23 mouse cellular contexts compared by ENCODE assay signal in the genomic region with DNA sequence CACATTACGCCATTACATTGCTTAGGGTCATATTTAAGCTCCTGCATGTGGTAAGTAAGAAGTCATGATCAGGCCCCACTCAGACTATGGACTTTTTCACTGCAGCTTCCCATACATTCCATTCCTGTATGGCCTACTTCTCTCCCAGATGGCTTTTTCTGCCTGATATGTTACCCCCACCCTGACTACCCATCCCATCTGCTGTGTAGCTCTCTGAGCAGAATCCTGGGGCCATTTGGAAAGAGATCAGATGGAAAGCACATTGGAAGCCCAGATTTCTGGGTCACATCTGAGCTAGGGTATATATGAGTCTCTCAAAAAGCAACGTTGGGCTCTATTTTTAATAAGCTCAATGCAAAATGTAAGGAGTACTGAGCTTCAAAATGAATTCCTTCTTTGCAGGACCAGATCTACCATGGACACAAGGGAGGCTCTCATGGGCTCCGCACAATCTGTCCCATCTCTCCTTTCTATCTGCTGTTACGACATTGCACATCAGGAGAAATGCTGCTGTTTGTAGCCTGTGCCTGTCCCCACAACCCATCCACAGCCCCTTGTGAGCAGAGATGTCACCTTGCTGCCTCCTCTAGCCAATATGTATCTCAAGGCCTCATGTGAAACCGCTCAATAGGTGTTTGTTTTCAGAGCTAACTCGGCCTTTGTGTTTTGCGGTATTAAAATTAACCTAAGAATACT.
DNase-seq lines count a peak whose midpoint lies in the region; TF ChIP-seq lines count a peak whose summit lies in the region.
"Had no signal": no experiment of that assay in that cellular context is flagged by ENCODE, and none has a peak within 500 bp of the region (broad histone marks: within the 10 kb centered on the region; RNA-seq: fewer than 3 reads in every experiment).

No protein-coding gene starts in this region.

- intact Hi-C loops in left cerebral cortex, adult 2 months (cut with DNase I) = no loop called here
- intact Hi-C loops in left cerebral cortex, postnatal 14 days (cut with DNase I) = no loop called here

- DNase-seq in left cerebral cortex, adult 2 months (ENCODE audit: extremely low spot score in 1 of 2, low spot score in 2 of 2) = no peak
- no peak for DNase-seq in left cerebral cortex, postnatal 14 days (ENCODE audit: low spot score in 2 of 2)
- peak; percentile 16 for DNase-seq in brain, embryonic 18.5 days (ENCODE audit: low read depth, low spot score)
- DNase-seq in cerebellum, adult 11 months = peak; percentile 80
- peak; percentile 84 to 89 for DNase-seq in cerebellum, postnatal 10 days
- DNase-seq in thymus, postnatal 0 days (ENCODE audit: low spot score) = no peak
- no peak for DNase-seq in adrenal gland, adult (ENCODE audit: inconsistent age in 2 of 2, low spot score in 1 of 2)
- no peak for DNase-seq in kidney, postnatal 4 days
- DNase-seq: adrenal gland, postnatal 14 days; kidney, adult 11 months; lung, adult 2 months; thymus, postnatal 4 days had no signal

- H3K27ac ChIP-seq in left cerebral cortex, adult 2 months = peak overlapping the region; percentile 4; the same call in 1 of the 2 replicates
- H3K27ac ChIP-seq: embryonic facial prominence, embryonic 12.5 days; forebrain, embryonic 15.5 days; heart, embryonic 13.5 days; hindbrain, embryonic 15.5 days; layer of hippocampus, adult 2 months; limb, embryonic 12.5 days; liver, embryonic 12.5 days; midbrain, embryonic 15.5 days; neural tube, embryonic 15.5 days had no signal

- no peak for TF ChIP-seq CTCF in left cerebral cortex, adult 2 months (IDR thresholded peaks at IDR 0.05)

- no peak overlapping the region for H3K4me3 ChIP-seq in left cerebral cortex, adult 2 months
- H3K4me3 ChIP-seq: embryonic facial prominence, embryonic 12.5 days; erythroblast, embryonic 14.5 days; forebrain, embryonic 15.5 days; heart, embryonic 13.5 days; hindbrain, embryonic 15.5 days; layer of hippocampus, adult 2 months; limb, embryonic 12.5 days; liver, embryonic 12.5 days; megakaryocyte, embryonic 14.5 days; midbrain, embryonic 15.5 days; neural tube, embryonic 15.5 days had no signal

Comparison
In these comparisons a context has a peak if more than half of its experiments do, and no peak if none do; other contexts are left out.
1. DNase-seq: peak in brain, embryonic 18.5 days (single experiment), cerebellum, adult 11 months (single experiment) and cerebellum, postnatal 10 days (2 of 2); none in left cerebral cortex, adult 2 months (0 of 2), left cerebral cortex, postnatal 14 days (0 of 2), thymus, postnatal 0 days (single experiment), adrenal gland, adult (0 of 2) and kidney, postnatal 4 days (0 of 2).